Mouse (Mus musculus) heart, embryonic 10.5 days (tissue): ENCODE results near the gene Nbr1. TPM values are rescaled to one million over a fixed set of nuclear protein-coding genes. Genes with fewer than 3 reads are reported as not detected.
A peak's percentile ranks its signal among the peaks of the same experiment; 100 is the strongest.

Experiments
- DNase-seq: peaks from one replicate; pipeline ENCODE4 v3.0.0-alpha.2; 2017; ENCODE audit warnings: low spot score
- H3K27ac ChIP-seq: fragments of 300-500 bp; sonication (generic); 2 replicates; pipeline ENCODE4 v1.5.1; 2016; ENCODE audit warnings: mild to moderate bottlenecking
- H3K27me3 ChIP-seq: fragments of 300-500 bp; sonication (generic); 2 replicates; pipeline ENCODE4 v1.6.1; 2016; ENCODE audit warnings: mild to moderate bottlenecking; ENCODE audit not compliant: poor library complexity, insufficient read depth, severe bottlenecking
- H3K36me3 ChIP-seq: fragments of 300-500 bp; sonication (generic); 2 replicates; pipeline ENCODE4 v1.6.1; 2016; ENCODE audit warnings: mild to moderate bottlenecking, moderate library complexity
- H3K4me1 ChIP-seq: fragments of 300-500 bp; sonication (generic); 2 replicates; pipeline ENCODE4 v1.6.1; 2016; ENCODE audit warnings: mild to moderate bottlenecking
- H3K4me3 ChIP-seq: fragments of 300-500 bp; sonication (generic); 2 replicates; pipeline ENCODE4 v1.5.1; 2016; ENCODE audit warnings: mild to moderate bottlenecking, moderate library complexity
- H3K9me3 ChIP-seq: fragments of 300-500 bp; sonication (generic); 2 replicates; pipeline ENCODE4 v1.6.1; 2016; ENCODE audit warnings: mild to moderate bottlenecking, moderate library complexity
- WGBS: fragments of 180-500 bp; shearing (Covaris S2); methylation state at CpG from one replicate; pipeline ENCODE4 v1.1.7; 2016; 5-methylcytosine and 5-hydroxymethylcytosine counted together
- polyA plus RNA-seq: library from polyadenylated mRNA; unstranded; fragments of >200 nt; fragmentation: Nextera tagmentation; extraction: Ambion mirVana; gene quantifications from 2 replicates; pipeline ENCODE4 v1.2.1, GENCODE M21; 2016

The Nbr1 gene
- 54.1 and 64.6 TPM in 2 replicates for polyA plus RNA-seq

GRCm38 (mm10) chr11:101551751-101552475, at the start of gene Nbr1, which contains the start of gene Brca1:
TSS of gene Nbr1 (plus strand) at chr11:101552149.
TSS of gene Brca1 (minus strand) at chr11:101551955.
- peak; percentile 99 for DNase-seq
- peak within 1 kb of the TSS; percentile 78 for H3K4me3 ChIP-seq
- peaks cover 16% of the 10 kb centered on the region for H3K4me1 ChIP-seq
- peaks cover 38% of the 10 kb centered on the region for H3K36me3 ChIP-seq
- under 1% methylated on average over 43 of the region's 43 CpGs for WGBS
- peak within 1 kb of the TSS; percentile 96 for H3K27ac ChIP-seq
- no peaks in the 10 kb centered on the region for H3K27me3 ChIP-seq
- H3K9me3 ChIP-seq, result no peaks in the 10 kb centered on the region

- no peak overlapping the region for H3K27ac ChIP-seq
- no peaks in the 10 kb centered on the region for H3K27me3 ChIP-seq
- H3K4me3 ChIP-seq, result no peak overlapping the region
- no peaks in the 10 kb centered on the region for H3K4me1 ChIP-seq
- WGBS, result 87% methylated on average over 5 of the region's 5 CpGs
- DNase-seq, result no peak
- H3K36me3 ChIP-seq, result peaks cover 68% of the 10 kb centered on the region
- H3K9me3 ChIP-seq, result no peaks in the 10 kb centered on the region
Measured at GRCm38 (mm10) chr11:101506269-101506780, 45.6 kb upstream of the Nbr1 start.

- H3K4me3 ChIP-seq, result no peak overlapping the region
- H3K27ac ChIP-seq, result no peak overlapping the region
- peaks cover 65% of the 10 kb centered on the region for H3K36me3 ChIP-seq
- no peaks in the 10 kb centered on the region for H3K9me3 ChIP-seq
- no peaks in the 10 kb centered on the region for H3K4me1 ChIP-seq
- no peaks in the 10 kb centered on the region for H3K27me3 ChIP-seq
- 85% methylated on average over 7 of the region's 7 CpGs for WGBS
- DNase-seq, result no peak
Measured at GRCm38 (mm10) chr11:101507090-101507489, 44.9 kb upstream of the Nbr1 start.

GRCm38 (mm10) chr11:101518937-101519336, 33.0 kb upstream of the Nbr1 start:
- Histone ChIP-seq H3K4me3 (no peak overlapping the region), H3K4me1 (no peaks in the 10 kb centered on the region), H3K27ac (no peak overlapping the region), H3K27me3 (no peaks in the 10 kb centered on the region), H3K9me3 (no peaks in the 10 kb centered on the region), H3K36me3 (peaks cover 53% of the 10 kb centered on the region)
- WGBS, result 85% methylated on average over 5 of the region's 5 CpGs
- DNase-seq, result no peak

GRCm38 (mm10) chr11:101519364-101519763, 32.6 kb upstream of the Nbr1 start:
- Histone ChIP-seq H3K9me3 (no peaks in the 10 kb centered on the region), H3K4me1 (no peaks in the 10 kb centered on the region), H3K27me3 (no peaks in the 10 kb centered on the region), H3K4me3 (no peak overlapping the region), H3K36me3 (peaks cover 53% of the 10 kb centered on the region), H3K27ac (no peak overlapping the region)
- DNase-seq, result no peak
- WGBS, result 89% methylated on average over 6 of the region's 6 CpGs

- no peak overlapping the region for H3K27ac ChIP-seq
- peaks cover 72% of the 10 kb centered on the region for H3K36me3 ChIP-seq
- no peaks in the 10 kb centered on the region for H3K27me3 ChIP-seq
- H3K4me3 ChIP-seq, result no peak overlapping the region
- WGBS, result 89% methylated on average over 8 of the region's 8 CpGs
- no peaks in the 10 kb centered on the region for H3K9me3 ChIP-seq
- H3K4me1 ChIP-seq, result no peaks in the 10 kb centered on the region
- no peak for DNase-seq
Measured at GRCm38 (mm10) chr11:101524446-101524845, 27.5 kb upstream of the Nbr1 start.

- H3K27ac ChIP-seq, result no peak overlapping the region
- no peaks in the 10 kb centered on the region for H3K9me3 ChIP-seq
- H3K27me3 ChIP-seq, result no peaks in the 10 kb centered on the region
- no peak for DNase-seq
- 93% methylated on average over 10 of the region's 10 CpGs for WGBS
- H3K4me1 ChIP-seq, result no peaks in the 10 kb centered on the region
- H3K36me3 ChIP-seq, result peaks cover 75% of the 10 kb centered on the region
- H3K4me3 ChIP-seq, result no peak overlapping the region
Measured at GRCm38 (mm10) chr11:101525056-101525455, 26.9 kb upstream of the Nbr1 start.

- no peak for DNase-seq
- Histone ChIP-seq H3K9me3 (no peaks in the 10 kb centered on the region), H3K27ac (no peak overlapping the region), H3K27me3 (no peaks in the 10 kb centered on the region), H3K36me3 (peaks cover 79% of the 10 kb centered on the region), H3K4me1 (no peaks in the 10 kb centered on the region), H3K4me3 (no peak overlapping the region)
- 93% methylated on average over 9 of the region's 9 CpGs for WGBS
Measured at GRCm38 (mm10) chr11:101525936-101526595, 25.9 kb upstream of the Nbr1 start.

- Histone ChIP-seq H3K9me3 (no peaks in the 10 kb centered on the region), H3K27me3 (no peaks in the 10 kb centered on the region), H3K4me1 (no peaks in the 10 kb centered on the region), H3K36me3 (peaks cover 86% of the 10 kb centered on the region), H3K4me3 (no peak overlapping the region), H3K27ac (no peak overlapping the region)
- 83% methylated on average over 4 of the region's 4 CpGs for WGBS
- DNase-seq, result no peak
Measured at GRCm38 (mm10) chr11:101526686-101527085, 25.3 kb upstream of the Nbr1 start.

GRCm38 (mm10) chr11:101543533-101543932, 8.4 kb upstream of the Nbr1 start:
- H3K27ac ChIP-seq, result no peak overlapping the region
- H3K27me3 ChIP-seq, result no peaks in the 10 kb centered on the region
- peaks cover 46% of the 10 kb centered on the region for H3K36me3 ChIP-seq
- H3K4me1 ChIP-seq, result 0 out of 2 replicates have a peak, but pooled peaks cover 2% of the 10 kb centered on the region
- no peak overlapping the region for H3K4me3 ChIP-seq
- WGBS, result 86% methylated on average over 9 of the region's 9 CpGs
- DNase-seq, result no peak
- no peaks in the 10 kb centered on the region for H3K9me3 ChIP-seq

- H3K36me3 ChIP-seq, result peaks cover 50% of the 10 kb centered on the region
- 0 out of 2 replicates have a peak, but pooled peaks cover 2% of the 10 kb centered on the region for H3K4me1 ChIP-seq
- no peaks in the 10 kb centered on the region for H3K9me3 ChIP-seq
- DNase-seq, result no peak
- H3K4me3 ChIP-seq, result no peak overlapping the region
- WGBS, result 80% methylated on average over 1 of the region's 1 CpGs
- H3K27me3 ChIP-seq, result no peaks in the 10 kb centered on the region
- H3K27ac ChIP-seq, result no peak overlapping the region
Measured at GRCm38 (mm10) chr11:101544132-101544531, 7.8 kb upstream of the Nbr1 start.

- Histone ChIP-seq H3K9me3 (no peaks in the 10 kb centered on the region), H3K27ac (no peak overlapping the region), H3K4me1 (peaks cover 8% of the 10 kb centered on the region), H3K4me3 (no peak overlapping the region), H3K36me3 (peaks cover 35% of the 10 kb centered on the region), H3K27me3 (no peaks in the 10 kb centered on the region)
- no peak for DNase-seq
Measured at GRCm38 (mm10) chr11:101548526-101548925, 3.4 kb upstream of the Nbr1 start.
